Comparison of ENCODE assay signal across 10 mouse cellular contexts in the genomic region with DNA sequence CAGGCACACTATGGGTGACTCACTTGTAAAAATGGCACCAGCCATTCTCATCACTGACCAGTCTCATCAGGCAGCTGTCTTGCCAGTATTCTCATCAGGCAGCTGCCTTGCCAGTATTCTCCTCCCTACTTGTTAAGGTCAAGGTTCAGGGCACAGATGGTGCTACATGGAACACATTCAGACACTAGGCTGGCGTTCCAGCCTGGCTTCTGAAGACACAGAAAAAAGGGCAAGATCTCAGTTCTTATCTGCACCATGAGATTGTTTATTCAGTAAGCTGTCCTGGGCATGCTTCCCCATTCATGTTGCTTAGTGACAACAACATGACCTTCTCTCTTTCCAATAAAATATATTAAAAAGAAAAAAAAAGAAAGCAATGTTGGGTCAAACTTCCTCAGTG.
DNase-seq lines count a peak whose midpoint lies in the region; ATAC-seq and TF ChIP-seq lines count a peak whose summit lies in the region.
"Had no signal": no experiment of that assay in that cellular context is flagged by ENCODE, and none has a peak within 500 bp of the region (broad histone marks: within the 10 kb centered on the region; RNA-seq: fewer than 3 reads in every experiment).

No protein-coding gene starts in this region.

- TF ChIP-seq EP300 in stomach, postnatal 0 days (optimal IDR thresholded peaks at IDR 0.05), result no peak

- no peaks in the 10 kb centered on the region for H3K27me3 ChIP-seq in embryonic facial prominence, embryonic 15.5 days
- no peaks in the 10 kb centered on the region for H3K27me3 ChIP-seq in stomach, postnatal 0 days (ENCODE audit: control insufficient read depth, insufficient read depth, low read length)
- H3K27me3 ChIP-seq: embryonic facial prominence, embryonic 13.5 days; liver, embryonic 13.5 days had no signal

- H3K4me1 ChIP-seq in lung, adult 2 months (ENCODE audit: control insufficient read depth, insufficient read depth, low read length), result no peaks in the 10 kb centered on the region; the same call in 1 of the 2 replicates
- H3K4me1 ChIP-seq in embryonic facial prominence, embryonic 15.5 days, result 0 out of 2 replicates have a peak, but pooled peaks cover 5% of the 10 kb centered on the region
- no peaks in the 10 kb centered on the region for H3K4me1 ChIP-seq in stomach, postnatal 0 days (replicated peaks; ENCODE audit: control insufficient read depth, insufficient read depth)
- H3K4me1 ChIP-seq: liver, embryonic 13.5 days had no signal

- H3K9me3 ChIP-seq in embryonic facial prominence, embryonic 15.5 days (replicated peaks), result no peaks in the 10 kb centered on the region
- no peaks in the 10 kb centered on the region for H3K9me3 ChIP-seq in stomach, postnatal 0 days (ENCODE audit: control insufficient read depth, low read length)
- H3K9me3 ChIP-seq: embryonic facial prominence, embryonic 13.5 days; liver, embryonic 13.5 days had no signal

- H3K36me3 ChIP-seq in embryonic facial prominence, embryonic 15.5 days, result no peaks in the 10 kb centered on the region
- no peaks in the 10 kb centered on the region for H3K36me3 ChIP-seq in stomach, postnatal 0 days (ENCODE audit: control insufficient read depth, insufficient read depth, low read length)
- H3K36me3 ChIP-seq: embryonic facial prominence, embryonic 13.5 days; liver, embryonic 13.5 days had no signal

- peak; percentile 3 for DNase-seq in lung, adult 2 months
- DNase-seq in lung, postnatal 4 days, result no peak
- DNase-seq in adrenal gland, postnatal 36 days, result peak; percentile 2 to 8
- DNase-seq in lung, postnatal 36 days, result peak; percentile 15
- DNase-seq in stomach, postnatal 0 days (ENCODE audit: low spot score), result no peak
- no peak for DNase-seq in layer of hippocampus, postnatal 36 days
- DNase-seq in right cerebral cortex, postnatal 4 days, result no peak
- DNase-seq: liver, embryonic 13.5 days had no signal

- no peak overlapping the region for H3K4me2 ChIP-seq in embryonic facial prominence, embryonic 15.5 days (replicated peaks)
- H3K4me2 ChIP-seq in stomach, postnatal 0 days (replicated peaks; ENCODE audit: low read depth), result no peak overlapping the region
- H3K4me2 ChIP-seq: embryonic facial prominence, embryonic 13.5 days; liver, embryonic 13.5 days had no signal

- 26% methylated on average over 1 of the region's 1 CpGs for WGBS in lung, adult 2 months
- WGBS in embryonic facial prominence, embryonic 15.5 days, result 53% methylated on average over 1 of the region's 1 CpGs
- WGBS in stomach, postnatal 0 days, result 25% methylated on average over 1 of the region's 1 CpGs

- H3K4me3 ChIP-seq in lung, adult 2 months (replicated peaks; ENCODE audit: extremely low read depth, low read depth, low read length), result no peak overlapping the region
- H3K4me3 ChIP-seq in embryonic facial prominence, embryonic 15.5 days (replicated peaks), result no peak overlapping the region
- H3K4me3 ChIP-seq in stomach, postnatal 0 days (ENCODE audit: low read depth, low read length), result no peak overlapping the region
- H3K4me3 ChIP-seq: embryonic facial prominence, embryonic 13.5 days; liver, embryonic 13.5 days had no signal

- peak; percentile 39; the same call in 1 of the 2 replicates for ATAC-seq in embryonic facial prominence, embryonic 15.5 days (ENCODE audit: insufficient number of reproducible peaks, low FRiP score, low TSS enrichment, low read depth)
- ATAC-seq in stomach, postnatal 0 days (ENCODE audit: low FRiP score, low TSS enrichment), result no peak

- H3K27ac ChIP-seq in embryonic facial prominence, embryonic 15.5 days (replicated peaks), result no peak overlapping the region
- H3K27ac ChIP-seq in stomach, postnatal 0 days (replicated peaks), result no peak overlapping the region
- H3K27ac ChIP-seq: embryonic facial prominence, embryonic 13.5 days; liver, embryonic 13.5 days had no signal

- no peak for TF ChIP-seq POLR2A in lung, adult 2 months (IDR thresholded peaks at IDR 0.05; ENCODE audit: borderline replicate concordance, extremely low read depth, low read depth, low read length)

- H3K9ac ChIP-seq in embryonic facial prominence, embryonic 15.5 days, result no peak overlapping the region
- H3K9ac ChIP-seq in stomach, postnatal 0 days (ENCODE audit: low read length), result no peak overlapping the region
- H3K9ac ChIP-seq: embryonic facial prominence, embryonic 13.5 days; liver, embryonic 13.5 days had no signal

- TF ChIP-seq CTCF in lung, adult 2 months (IDR thresholded peaks at IDR 0.05; ENCODE audit: insufficient read depth, low read length), result no peak
- no peak for TF ChIP-seq CTCF in stomach, postnatal 0 days (IDR thresholded peaks at IDR 0.05; ENCODE audit: low read depth)

Comparison
In these comparisons a context has a peak if more than half of its experiments do, and no peak if none do; other contexts are left out.
1. DNase-seq: peak in lung, adult 2 months (single experiment), adrenal gland, postnatal 36 days (2 of 2) and lung, postnatal 36 days (single experiment); none in lung, postnatal 4 days (0 of 2), stomach, postnatal 0 days (single experiment), layer of hippocampus, postnatal 36 days (0 of 2) and right cerebral cortex, postnatal 4 days (single experiment).